Mouse (Mus musculus): Measurements from ENCODE around the gene Cd40lg.

DNA sequence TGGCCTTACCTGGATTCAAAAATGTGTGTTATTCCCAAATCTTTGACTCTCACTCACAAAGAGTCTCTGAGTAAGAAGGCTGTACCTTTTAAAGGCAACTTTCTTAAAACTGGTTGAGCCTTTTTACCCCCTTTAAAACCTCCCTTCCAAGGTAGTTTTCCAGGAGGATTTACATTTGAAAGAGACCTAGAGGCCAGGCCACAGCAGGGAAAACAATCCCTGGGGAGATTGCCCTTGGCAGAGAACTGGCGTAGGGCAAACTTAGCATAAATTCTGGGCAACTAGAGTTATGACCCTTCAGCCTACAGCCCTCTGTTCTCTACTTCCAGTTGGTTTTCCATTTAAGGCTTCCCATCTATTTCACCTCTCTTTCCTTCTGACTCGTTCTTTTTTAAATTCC lies 13.9 kb upstream of the Cd40lg start:
- TF ChIP-seq CTCF (IDR thresholded peaks at IDR 0.05; ENCODE audit: insufficient read depth, low read depth, low read length), result no peak
- TF ChIP-seq POLR2A (IDR thresholded peaks at IDR 0.05; ENCODE audit: insufficient read depth, low read depth, low read length), result no peak

Measured in olfactory bulb, adult 2 months (tissue).